Mouse (Mus musculus) liver, embryonic 11.5 days (tissue): ENCODE measurements around the gene Psmb5. TPM values are rescaled to one million over a fixed set of nuclear protein-coding genes. Genes with fewer than 3 reads are reported as not detected.

Experiments used
- ATAC-seq: fragments of 200-750 bp; cut with Nextera tagmentation; replicated peaks from 2 replicates; pipeline ENCODE4 v1.8.0; 2017; ENCODE audit warnings: moderate number of reproducible peaks, mild to moderate bottlenecking, moderate TSS enrichment, moderate library complexity; ENCODE audit not compliant: low FRiP score
- DNase-seq: peaks from one replicate; pipeline ENCODE4 v3.0.0-alpha.2; 2017; ENCODE audit warnings: low spot score
- H3K27ac ChIP-seq: fragments of 300-500 bp; sonication (generic); 2 replicates; pipeline ENCODE4 v1.5.1; 2014; ENCODE audit warnings: mild to moderate bottlenecking, low read depth, low read length, control low read depth
- H3K27me3 ChIP-seq: fragments of 300-500 bp; sonication (generic); replicated peaks from 2 replicates; pipeline ENCODE4 v1.6.1; 2014; ENCODE audit warnings: low read length, mixed read lengths; ENCODE audit not compliant: control insufficient read depth, insufficient read depth
- H3K36me3 ChIP-seq: fragments of 300-500 bp; sonication (generic); 2 replicates; pipeline ENCODE4 v1.6.1; 2014; ENCODE audit warnings: mild to moderate bottlenecking, low read length, moderate library complexity, mixed read lengths; ENCODE audit not compliant: control insufficient read depth, insufficient read depth
- H3K4me1 ChIP-seq: fragments of 300-500 bp; sonication (generic); replicated peaks from 2 replicates; pipeline ENCODE4 v1.6.1; 2014; ENCODE audit warnings: low read length, mixed read lengths; ENCODE audit not compliant: control insufficient read depth, insufficient read depth
- H3K4me2 ChIP-seq: fragments of 300-500 bp; sonication (generic); 2 replicates; pipeline ENCODE4 v1.6.1; 2014; ENCODE audit warnings: mild to moderate bottlenecking, control low read depth, moderate library complexity
- H3K4me3 ChIP-seq: fragments of 300-500 bp; sonication (generic); 2 replicates; pipeline ENCODE4 v1.5.1; 2014; ENCODE audit warnings: low read depth, low read length, control low read depth
- H3K9ac ChIP-seq: fragments of 300-500 bp; sonication (generic); 2 replicates; pipeline ENCODE4 v1.6.1; 2014; ENCODE audit warnings: low read depth, low read length, control low read depth
- H3K9me3 ChIP-seq: fragments of 300-500 bp; sonication (generic); 2 replicates; pipeline ENCODE4 v1.6.1; 2016; ENCODE audit warnings: low read length, inconsistent platforms, mixed read lengths; ENCODE audit not compliant: control insufficient read depth
- WGBS: fragments of 180-500 bp; shearing (Covaris S2); extraction: QIAGEN DNeasy Blood & Tissue Kit; methylation state at CpG from one replicate; pipeline ENCODE4 v1.1.7; 2014; 5-methylcytosine and 5-hydroxymethylcytosine counted together
- polyA plus RNA-seq: library from polyadenylated mRNA; unstranded; fragments of >200 nt; fragmentation: Nextera tagmentation; extraction: Ambion mirVana; gene quantifications from 2 replicates; pipeline ENCODE4 v1.2.1, GENCODE M21; 2014

The Psmb5 gene
- polyA plus RNA-seq, 1 experiment from 2014 or later, result 411 TPM

GRCm38 (mm10) chr14:54576241-54577088 is 41.4 kb downstream of the Psmb5 start:
- Histone ChIP-seq H3K9ac (peak overlapping the region; percentile 72), H3K27ac (peak overlapping the region; percentile 74), H3K36me3 (0 out of 2 replicates have a peak, but pooled peaks cover under 1% of the 10 kb centered on the region), H3K4me3 (peak overlapping the region; percentile 68), H3K4me1 (peaks cover 40% of the 10 kb centered on the region), H3K4me2 (peak overlapping the region; percentile 77), H3K27me3 (peaks cover 46% of the 10 kb centered on the region), H3K9me3 (no peaks in the 10 kb centered on the region)
- 1% methylated on average over 81 of the region's 84 CpGs for WGBS
- ATAC-seq (no peak), DNase-seq (peak; percentile 59)

GRCm38 (mm10) chr14:54575631-54576030 is 42.2 kb downstream of the Psmb5 start:
- H3K27me3 ChIP-seq, result peaks cover 46% of the 10 kb centered on the region
- H3K36me3 ChIP-seq, result 0 out of 2 replicates have a peak, but pooled peaks cover 6% of the 10 kb centered on the region
- ATAC-seq (no peak), DNase-seq (peak; percentile 74)
- peaks cover 40% of the 10 kb centered on the region for H3K4me1 ChIP-seq
- 0 out of 2 replicates have a peak overlapping the region, but pooled peaks have one; percentile 74 for H3K27ac ChIP-seq
- WGBS, result 2% methylated on average over 37 of the region's 39 CpGs
- H3K9me3 ChIP-seq, result no peaks in the 10 kb centered on the region
- peak overlapping the region; percentile 72; the same call in 1 of the 2 replicates for H3K9ac ChIP-seq
- peak overlapping the region; percentile 68 for H3K4me3 ChIP-seq
- H3K4me2 ChIP-seq, result peak overlapping the region; percentile 77

DNA sequence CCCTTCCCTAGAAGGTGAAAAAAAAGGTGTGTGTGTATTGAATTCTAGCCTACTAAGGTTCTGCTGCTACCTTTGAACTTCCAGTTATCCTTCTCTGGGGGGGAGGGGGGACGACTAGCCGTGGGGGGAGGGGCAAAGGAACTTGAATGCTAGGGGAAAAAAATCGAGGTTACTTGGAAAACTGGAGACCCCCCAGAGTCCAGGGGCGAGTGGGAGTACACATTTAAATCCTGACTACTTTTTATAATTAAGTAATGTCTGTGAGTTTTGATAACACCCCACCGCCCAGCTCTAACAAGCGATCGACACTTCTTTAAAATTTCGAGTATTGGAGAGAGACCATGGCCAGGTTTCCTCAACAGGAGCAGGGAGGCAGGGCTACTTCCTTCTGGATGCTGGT is 42.8 kb downstream of the Psmb5 start:
- peak overlapping the region; percentile 72; the same call in 1 of the 2 replicates for H3K9ac ChIP-seq
- peak overlapping the region; percentile 77 for H3K4me2 ChIP-seq
- H3K27me3 ChIP-seq, result peaks cover 46% of the 10 kb centered on the region
- DNase-seq, result no peak
- no peak overlapping the region for H3K27ac ChIP-seq
- H3K36me3 ChIP-seq, result 0 out of 2 replicates have a peak, but pooled peaks cover 6% of the 10 kb centered on the region
- H3K4me1 ChIP-seq, result peaks cover 43% of the 10 kb centered on the region
- no peaks in the 10 kb centered on the region for H3K9me3 ChIP-seq
- WGBS, result 12% methylated on average over 8 of the region's 8 CpGs
- H3K4me3 ChIP-seq, result peak overlapping the region; percentile 68
- no peak for ATAC-seq

DNA sequence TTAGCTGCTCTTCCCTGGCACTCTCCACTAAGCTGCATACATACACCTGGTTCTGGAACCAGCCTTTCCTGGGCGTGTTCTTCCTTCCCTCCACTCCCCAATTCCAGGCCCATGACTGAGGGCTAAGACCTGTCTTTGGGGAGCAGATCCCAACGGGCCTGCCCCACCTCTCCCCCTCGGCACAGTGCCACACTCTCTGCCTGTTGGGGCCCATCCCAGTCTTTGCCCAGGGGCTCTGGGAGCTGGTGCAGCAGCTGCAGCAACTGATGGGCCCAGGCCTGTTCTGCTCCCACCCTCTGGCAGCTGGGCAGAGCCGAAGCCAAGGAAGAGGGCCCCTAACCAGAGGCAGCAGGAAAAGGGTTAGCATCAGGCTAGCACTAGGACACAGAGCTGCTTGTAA is 43.6 kb downstream of the Psmb5 start:
- WGBS, result 29% methylated on average over 4 of the region's 4 CpGs
- H3K27ac ChIP-seq, result no peak overlapping the region
- H3K4me1 ChIP-seq, result peaks cover 41% of the 10 kb centered on the region
- ATAC-seq (no peak), DNase-seq (no peak)
- H3K27me3 ChIP-seq, result peaks cover 46% of the 10 kb centered on the region
- peak overlapping the region; percentile 68 for H3K4me3 ChIP-seq
- peak overlapping the region; percentile 77 for H3K4me2 ChIP-seq
- H3K36me3 ChIP-seq, result 0 out of 2 replicates have a peak, but pooled peaks cover 6% of the 10 kb centered on the region
- H3K9ac ChIP-seq, result no peak overlapping the region
- no peaks in the 10 kb centered on the region for H3K9me3 ChIP-seq

GRCm38 (mm10) chr14:54572790-54573736 is 44.8 kb downstream of the Psmb5 start:
- WGBS, result 20% methylated on average over 14 of the region's 14 CpGs
- Histone ChIP-seq H3K4me1 (peaks cover 33% of the 10 kb centered on the region), H3K4me3 (peak overlapping the region; percentile 68), H3K9ac (peak overlapping the region; percentile 9; the same call in 1 of the 2 replicates), H3K27ac (peak overlapping the region; percentile 22; the same call in 1 of the 2 replicates), H3K9me3 (no peaks in the 10 kb centered on the region), H3K4me2 (peak overlapping the region; percentile 77), H3K27me3 (peaks cover 46% of the 10 kb centered on the region), H3K36me3 (peaks cover 6% of the 10 kb centered on the region; the same call in 1 of the 2 replicates)
- DNase-seq (no peak), ATAC-seq (0 out of 2 replicates have a peak, but pooled peaks have one; percentile 16)

DNA sequence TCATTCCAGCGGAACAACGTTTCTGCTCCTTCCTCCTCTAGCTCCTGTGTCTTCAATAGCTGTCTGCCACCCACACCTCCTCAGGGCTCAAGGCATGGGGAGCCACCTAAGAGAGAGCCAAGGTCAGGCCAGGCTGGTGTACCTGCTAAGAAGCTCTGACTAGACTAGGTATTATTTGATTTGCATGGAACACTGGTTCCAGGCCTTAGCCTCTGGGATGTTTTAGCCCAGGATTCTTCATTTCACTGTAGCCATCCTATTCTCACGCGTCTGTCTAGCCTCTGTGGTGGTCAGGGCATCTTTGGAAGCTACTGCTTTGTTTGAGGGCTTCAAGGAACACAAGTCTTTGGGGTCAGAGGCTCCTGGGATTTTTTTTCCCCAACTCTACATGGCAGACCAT is 45.7 kb downstream of the Psmb5 start:
- Histone ChIP-seq H3K4me1 (peaks cover 33% of the 10 kb centered on the region), H3K9ac (no peak overlapping the region), H3K4me3 (no peak overlapping the region), H3K9me3 (no peaks in the 10 kb centered on the region), H3K4me2 (no peak overlapping the region; the same call in 1 of the 2 replicates), H3K27me3 (peaks cover 37% of the 10 kb centered on the region), H3K27ac (no peak overlapping the region), H3K36me3 (peaks cover 6% of the 10 kb centered on the region; the same call in 1 of the 2 replicates)
- no peak for DNase-seq
- WGBS, result 68% methylated on average over 4 of the region's 4 CpGs
- ATAC-seq, result no peak

GRCm38 (mm10) chr14:54569451-54570392 is 48.1 kb downstream of the Psmb5 start:
- WGBS, result 64% methylated on average over 17 of the region's 17 CpGs
- no peak overlapping the region for H3K4me2 ChIP-seq
- 0 out of 2 replicates have a peak overlapping the region, but pooled peaks have one; percentile 21 for H3K27ac ChIP-seq

More at GRCm38 (mm10) chr14:54569451-54570392, 48.1 kb downstream of the Psmb5 start:
- no peaks in the 10 kb centered on the region for H3K9me3 ChIP-seq
- ATAC-seq (no peak; the same call in 1 of the 2 replicates), DNase-seq (no peak)
- H3K36me3 ChIP-seq, result peaks cover 6% of the 10 kb centered on the region; the same call in 1 of the 2 replicates
- peaks cover 30% of the 10 kb centered on the region for H3K4me1 ChIP-seq
- H3K9ac ChIP-seq, result peak overlapping the region; percentile 8; the same call in 1 of the 2 replicates
- peaks cover 13% of the 10 kb centered on the region for H3K27me3 ChIP-seq
- H3K4me3 ChIP-seq, result no peak overlapping the region
